Mouse (Mus musculus) ES-E14 (cell line): Measurements from ENCODE around the gene Ercc4.

Experiments
- CHD2 ChIP-seq: IDR thresholded peaks from 2 replicates; pipeline ENCODE4 v1.6.1; 2014; ENCODE audit warnings: mild to moderate bottlenecking, low read depth, low read length, inconsistent platforms
- ZC3H11A ChIP-seq: IDR thresholded peaks from 2 replicates; pipeline ENCODE4 v1.6.1; 2012; ENCODE audit warnings: low read depth, mild to moderate bottlenecking, inconsistent platforms, low read length, borderline replicate concordance
- ZNF384 ChIP-seq: IDR thresholded peaks from 2 replicates; pipeline ENCODE4 v1.6.1; 2012; ENCODE audit warnings: low read depth, low read length, inconsistent platforms

GRCm38 (mm10) chr16:13153215-13153614 lies 43.7 kb downstream of the Ercc4 start:
- no peak for TF ChIP-seq CHD2
- no peak for TF ChIP-seq ZC3H11A
- TF ChIP-seq ZNF384 = no peak
